Mouse (Mus musculus) spleen, adult 12 weeks (tissue): Measurements from ENCODE around the gene Mgmt.

Experiments used
- DNase-seq: peaks from one replicate; pipeline ENCODE4 v3.0.0; 2022; ENCODE audit warnings: low spot score

Gene Mgmt

DNA sequence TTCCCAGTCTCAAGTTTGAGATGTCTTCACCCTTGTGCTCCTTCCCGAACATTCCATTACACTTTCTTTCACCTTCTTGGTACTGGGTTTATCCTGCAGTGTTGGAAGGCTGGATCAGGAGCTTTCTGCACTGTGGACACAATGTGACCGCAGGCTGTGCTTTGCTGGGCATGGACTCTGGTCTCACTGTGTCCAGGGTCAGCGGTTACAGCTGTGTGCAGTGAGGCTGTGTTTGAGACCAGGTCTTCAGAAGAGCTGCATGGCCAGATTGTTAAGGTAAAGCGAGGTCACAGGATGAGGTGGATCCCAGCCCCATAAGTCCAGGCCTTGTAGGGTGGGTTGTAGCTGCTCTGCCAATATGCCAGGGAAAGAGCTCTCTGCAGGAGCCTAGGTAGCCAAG, 18.5 kb downstream of the Mgmt start:
- no peak for DNase-seq

DNA sequence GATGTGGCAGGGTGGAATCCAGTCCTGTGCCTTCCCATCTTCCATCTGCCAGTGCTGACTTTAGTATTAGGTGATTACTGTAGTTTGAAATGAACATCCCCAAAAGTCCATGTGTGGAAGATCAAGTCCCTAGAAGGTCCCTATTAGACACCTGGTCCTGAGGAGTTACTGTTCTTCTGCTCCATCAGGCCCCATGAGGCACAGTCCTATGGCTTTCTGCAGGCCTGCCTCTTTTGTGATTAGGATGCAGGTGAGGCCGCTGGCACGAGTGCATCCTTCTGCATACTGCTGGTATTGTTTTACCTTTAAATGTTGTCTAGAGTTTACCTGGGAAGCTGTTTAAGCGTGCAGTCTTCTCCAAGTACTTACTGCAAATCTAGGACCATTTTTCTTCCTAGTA, 21.6 kb downstream of the Mgmt start:
- DNase-seq: no peak

DNA sequence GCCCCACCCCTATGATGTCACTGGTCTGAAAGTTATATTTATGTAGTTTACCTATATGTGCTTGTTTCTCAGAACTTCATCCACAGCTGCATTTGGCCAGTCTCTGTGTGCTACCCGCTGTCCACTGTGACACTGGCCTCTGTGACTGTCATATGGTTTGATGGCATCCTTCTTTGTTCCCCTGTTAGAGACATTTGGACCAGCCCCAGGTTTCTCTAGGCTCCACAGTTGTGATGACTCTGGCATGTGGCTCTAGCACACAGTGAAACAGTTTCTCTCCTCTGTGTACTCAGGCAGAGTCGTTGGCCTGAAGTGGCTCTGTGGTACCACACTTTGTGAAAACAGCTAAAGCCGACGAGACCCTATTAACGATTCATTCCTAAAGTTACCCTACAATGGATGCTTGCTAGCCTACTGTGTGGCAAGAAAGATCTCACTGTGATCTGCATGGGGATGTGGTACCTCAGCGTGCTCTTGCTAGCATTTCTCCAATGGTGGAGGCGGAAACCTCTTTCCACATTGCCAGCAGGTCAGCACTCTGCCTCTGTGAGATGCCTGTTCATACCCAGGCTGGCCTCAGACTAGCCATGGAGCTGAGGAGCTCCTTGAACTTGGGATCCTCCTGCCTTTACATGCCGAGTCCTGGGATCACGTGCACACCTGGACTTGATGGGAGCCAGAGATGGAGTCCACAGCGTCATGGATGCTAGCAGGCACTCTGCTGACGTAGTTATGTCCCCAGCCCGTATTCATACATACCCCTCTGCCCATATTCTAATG, 26.8 kb downstream of the Mgmt start:
- DNase-seq: no peak

DNA sequence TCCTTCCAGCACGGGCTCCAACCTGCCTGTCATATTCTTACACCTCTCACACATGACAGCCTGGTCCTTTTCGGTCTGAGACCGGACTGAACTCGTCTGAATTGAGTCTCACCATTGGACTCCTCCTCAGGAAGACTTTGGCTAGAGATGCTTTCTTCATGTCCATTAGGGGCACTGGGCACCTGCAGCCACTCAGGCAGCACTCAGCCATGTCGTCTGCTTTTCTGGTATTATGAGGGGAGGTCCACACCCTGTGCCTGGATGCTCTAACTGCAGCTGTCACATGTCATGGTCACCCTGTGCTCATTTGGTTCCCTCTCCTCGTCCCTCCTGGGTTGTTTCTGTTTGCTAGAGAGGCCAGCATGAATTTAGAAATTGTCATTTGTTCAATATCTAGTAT, 27.8 kb downstream of the Mgmt start:
- no peak for DNase-seq

DNA sequence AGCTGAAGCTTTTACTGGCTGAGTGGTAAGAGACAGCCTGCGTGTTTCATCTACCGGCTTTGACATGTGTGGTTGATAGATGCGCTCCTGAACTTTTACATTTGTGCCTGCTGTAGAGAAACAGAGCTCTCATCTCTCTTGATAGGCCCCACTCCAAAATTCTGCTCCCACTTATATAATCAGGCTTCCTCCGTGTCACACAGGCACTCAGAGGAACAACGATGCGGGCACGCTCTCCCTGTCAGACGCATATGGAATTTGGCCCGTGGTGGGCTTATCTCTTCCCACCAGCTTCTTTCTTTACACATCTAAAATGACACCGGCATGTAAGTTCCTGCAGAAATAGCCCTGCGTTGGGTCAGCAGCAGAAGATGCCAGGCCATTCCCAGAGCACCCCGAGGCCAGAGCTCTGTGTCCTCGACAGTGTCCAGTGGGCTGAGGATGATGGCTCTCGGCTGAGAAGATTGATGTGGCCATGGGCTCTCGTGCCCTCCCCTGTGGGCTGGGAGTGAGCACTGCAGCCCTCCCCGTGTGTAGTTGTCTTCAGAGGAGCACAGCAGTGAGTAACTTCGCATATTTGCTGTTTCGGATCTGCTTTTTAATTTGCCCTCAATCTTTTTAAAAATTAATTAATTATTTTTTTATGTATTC, 30.3 kb downstream of the Mgmt start:
- DNase-seq: no peak

DNA sequence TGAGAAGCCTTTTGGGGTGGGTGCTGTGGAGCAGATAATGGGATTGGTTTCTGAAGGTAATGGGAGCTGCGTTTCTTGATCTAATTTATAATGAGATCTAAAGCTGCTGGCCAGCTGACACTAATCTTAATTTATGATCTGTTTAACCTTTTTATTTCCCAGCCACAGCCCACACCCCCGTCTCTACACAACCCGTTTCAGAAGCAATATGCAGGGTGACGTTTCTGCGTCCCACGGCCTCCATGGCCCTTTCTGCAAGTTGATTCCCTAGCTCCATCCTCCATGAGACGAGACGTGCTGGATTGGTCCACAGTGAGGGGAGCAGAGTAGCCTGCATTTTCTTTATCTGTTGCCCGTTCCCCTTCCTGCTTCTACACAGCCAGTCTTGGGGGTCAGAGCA, 31.8 kb downstream of the Mgmt start:
- DNase-seq: no peak

DNA sequence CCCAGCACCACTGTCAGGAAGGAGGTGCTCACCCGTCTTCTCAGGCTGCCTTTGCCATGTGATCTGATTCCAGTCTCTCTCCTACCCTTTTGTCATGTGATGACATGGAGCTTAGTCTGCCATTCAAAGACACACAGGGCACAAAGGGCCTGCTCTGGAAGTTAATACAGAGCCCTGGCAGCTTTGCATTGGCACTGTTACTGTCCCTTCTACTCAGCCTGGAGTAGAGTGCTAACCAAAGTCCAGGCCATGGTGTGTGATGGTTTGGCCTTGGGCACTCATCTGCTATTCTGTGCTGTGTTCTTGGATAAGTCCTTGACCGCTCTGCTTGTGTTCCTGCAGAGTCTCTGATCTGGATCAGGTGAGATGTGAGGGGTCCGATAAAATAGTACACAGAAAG, 36.0 kb downstream of the Mgmt start:
- no peak for DNase-seq

DNA sequence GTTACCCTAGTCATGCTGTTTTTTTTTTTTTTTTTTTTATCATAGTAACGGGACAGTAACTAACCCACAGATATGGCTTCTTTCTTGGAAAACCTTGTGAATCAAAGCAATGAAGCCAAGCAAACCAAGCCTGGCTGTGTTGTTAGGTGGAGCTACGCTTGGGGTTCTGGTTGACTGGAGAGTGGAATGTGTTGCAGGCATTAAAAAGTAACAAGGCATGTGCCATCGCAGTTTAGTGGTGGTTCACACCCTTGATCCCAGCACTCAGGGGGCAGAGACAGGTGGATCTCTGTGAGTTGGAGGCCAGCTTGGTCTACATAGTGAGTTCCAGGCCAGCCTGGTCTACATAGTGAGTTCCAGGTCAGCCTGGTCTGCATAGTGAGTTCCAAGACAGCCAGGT, 39.0 kb downstream of the Mgmt start:
- DNase-seq: no peak

DNA sequence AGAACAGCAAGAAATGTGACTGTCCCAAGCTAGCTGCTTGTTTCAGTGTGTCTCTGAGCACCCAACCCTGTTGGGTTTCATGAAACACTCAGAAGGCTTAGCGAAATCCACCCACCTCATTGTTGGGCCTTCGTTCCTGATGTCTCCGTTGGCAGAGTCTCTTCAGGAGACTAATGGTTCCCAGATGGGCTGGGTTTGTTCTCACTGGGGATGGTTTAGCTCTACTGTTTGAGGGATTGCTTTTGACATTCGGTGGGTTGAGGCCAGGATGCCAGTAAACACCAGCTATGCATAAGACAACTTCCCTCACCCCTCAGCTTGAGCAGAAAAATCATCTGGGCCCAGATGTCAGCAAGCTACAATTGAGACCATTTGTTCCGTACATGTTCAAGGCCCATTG, 39.9 kb downstream of the Mgmt start:
- DNase-seq: no peak

DNA sequence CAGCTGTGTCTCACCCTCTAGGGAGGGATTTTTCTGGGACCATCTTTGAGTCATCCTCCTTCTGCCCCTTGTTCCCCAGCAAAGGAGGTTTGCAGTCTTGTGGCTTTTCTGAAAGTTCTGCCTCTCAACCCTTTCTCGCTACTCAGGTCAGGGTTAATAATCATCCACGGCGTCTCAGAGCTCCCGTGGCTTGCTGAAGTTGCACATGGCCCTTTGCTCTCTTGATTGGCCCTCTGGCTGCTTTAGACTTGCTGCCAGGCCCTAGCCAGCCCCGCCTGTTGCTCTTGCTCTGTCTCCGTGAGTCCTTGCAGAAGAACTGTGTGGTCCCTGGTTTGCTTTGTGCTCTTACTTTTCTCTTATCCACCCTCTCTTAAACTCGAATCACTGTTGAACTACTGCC, 40.4 kb downstream of the Mgmt start:
- no peak for DNase-seq

DNA sequence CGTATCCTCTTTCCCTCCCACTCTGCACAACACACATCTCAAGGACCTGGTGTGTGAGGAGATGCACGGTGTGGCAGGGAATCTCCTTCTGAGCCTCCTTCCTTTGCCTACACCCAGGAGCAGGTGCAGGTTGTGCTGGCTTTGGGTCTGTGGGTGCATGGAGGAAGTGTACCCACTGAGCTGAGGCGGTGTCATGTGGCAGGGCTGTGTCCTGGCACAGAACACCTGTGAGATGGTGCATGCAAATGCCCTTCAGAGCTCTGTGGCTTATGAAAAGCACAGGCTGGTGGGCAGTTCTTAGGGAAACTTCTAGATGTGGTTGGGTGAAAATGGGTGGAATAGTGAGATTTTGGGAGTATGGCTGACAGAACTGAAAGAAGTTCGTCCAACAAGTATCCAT, 44.0 kb downstream of the Mgmt start:
- peak; percentile 2 for DNase-seq

DNA sequence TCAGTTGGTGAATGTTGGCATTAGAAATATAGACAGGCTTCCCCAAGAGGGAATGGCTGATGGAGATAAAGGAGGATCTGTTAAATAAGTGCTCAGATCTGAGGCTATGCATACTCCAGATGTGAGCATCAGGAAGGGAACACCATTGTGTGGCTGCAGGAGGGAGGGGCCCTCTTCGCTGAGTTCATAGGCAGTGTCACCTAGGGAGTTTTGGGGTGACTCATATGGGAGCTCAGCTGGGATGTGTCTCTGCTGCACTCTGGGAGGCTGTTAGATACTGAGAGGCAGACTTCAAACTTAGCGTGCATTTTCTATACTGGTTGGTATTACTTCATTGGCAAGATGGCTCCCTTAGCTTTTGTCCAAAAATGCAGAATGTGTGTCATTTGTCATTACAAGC, 48.0 kb downstream of the Mgmt start:
- DNase-seq: no peak

DNA sequence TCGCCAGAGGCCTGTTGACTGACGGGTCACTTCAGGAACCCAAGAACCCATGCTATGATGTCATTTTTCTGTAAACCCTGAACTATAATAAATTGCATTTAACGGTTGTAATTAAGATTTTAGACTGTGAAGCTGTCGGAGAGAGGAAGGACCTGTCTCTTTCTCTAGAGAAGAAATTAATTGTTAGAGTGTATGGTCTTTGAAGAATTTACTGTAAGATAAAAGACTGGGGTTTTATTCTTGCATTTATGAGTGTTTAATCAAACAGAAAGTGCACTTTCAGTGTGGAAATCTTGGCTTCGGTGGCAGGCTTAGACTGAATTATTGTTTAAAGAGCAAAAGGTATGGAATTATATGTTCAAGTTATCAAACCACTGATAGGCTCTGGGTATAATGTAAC, 49.5 kb downstream of the Mgmt start:
- DNase-seq: no peak

DNA sequence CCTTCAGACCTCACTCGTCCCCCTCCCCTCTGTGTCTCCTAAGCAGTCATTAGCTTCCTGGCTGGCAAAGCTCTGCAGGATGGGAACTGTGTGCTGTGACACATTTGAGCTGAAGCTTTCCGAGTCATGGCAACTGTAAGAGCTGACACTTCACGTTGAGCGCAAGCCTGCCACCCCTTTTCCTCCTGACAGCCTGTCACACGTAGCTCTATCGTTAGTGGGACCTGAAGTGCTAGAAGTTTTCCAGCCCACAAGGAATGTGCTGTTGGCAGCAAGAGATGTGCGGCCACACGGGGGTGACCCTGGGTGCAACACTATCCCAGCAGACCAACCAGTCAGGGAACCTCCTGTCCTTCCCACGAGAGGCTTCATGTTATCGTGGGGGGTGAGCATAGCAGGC, 51.3 kb downstream of the Mgmt start:
- no peak for DNase-seq

DNA sequence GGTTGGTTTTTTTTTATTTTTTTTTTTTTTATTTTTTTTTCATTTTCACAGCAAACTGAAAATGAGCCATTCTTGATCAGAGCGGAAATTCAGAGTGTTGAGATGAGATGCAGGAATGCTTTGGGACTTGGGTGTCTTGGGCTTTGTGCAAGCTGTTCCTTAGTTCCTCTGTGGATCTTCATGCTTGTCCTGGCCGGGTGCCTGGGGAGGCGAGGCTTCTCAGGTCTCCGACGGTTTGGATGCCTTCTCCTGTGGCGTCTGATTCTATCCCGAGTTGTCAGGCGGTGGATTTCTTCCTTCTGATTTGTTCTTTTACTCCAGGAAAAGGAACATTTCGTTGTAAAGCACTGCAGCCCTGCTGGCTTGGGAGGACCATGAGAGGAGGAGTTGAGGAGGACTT, 51.7 kb downstream of the Mgmt start:
- no peak for DNase-seq

DNA sequence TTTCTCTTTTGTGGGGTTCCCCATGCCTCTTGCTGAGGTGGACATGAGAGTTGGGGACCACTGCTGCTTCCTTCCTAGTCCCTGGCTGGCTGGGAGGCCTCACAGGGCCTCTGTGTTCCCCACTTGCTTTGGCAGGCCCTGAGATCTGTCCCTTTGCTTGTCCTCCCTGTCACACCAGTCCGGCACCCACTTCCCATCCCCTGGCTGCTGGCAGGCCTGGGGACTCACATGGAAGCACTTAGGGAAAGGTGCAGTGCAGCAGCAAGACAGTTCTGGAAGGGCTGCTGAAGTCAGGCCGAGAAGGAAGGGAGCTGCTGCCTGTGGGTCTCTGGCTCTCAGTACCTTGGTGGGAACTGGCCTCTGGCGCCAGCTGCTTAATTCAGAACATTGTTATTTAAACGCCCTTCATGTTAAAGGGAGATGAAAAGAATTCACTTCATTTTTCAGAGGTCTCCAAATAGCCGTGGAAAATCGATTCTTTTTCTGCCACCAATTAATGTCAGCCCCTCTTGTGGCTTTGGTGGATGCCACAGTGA, 53.9 kb downstream of the Mgmt start:
- DNase-seq: no peak

DNA sequence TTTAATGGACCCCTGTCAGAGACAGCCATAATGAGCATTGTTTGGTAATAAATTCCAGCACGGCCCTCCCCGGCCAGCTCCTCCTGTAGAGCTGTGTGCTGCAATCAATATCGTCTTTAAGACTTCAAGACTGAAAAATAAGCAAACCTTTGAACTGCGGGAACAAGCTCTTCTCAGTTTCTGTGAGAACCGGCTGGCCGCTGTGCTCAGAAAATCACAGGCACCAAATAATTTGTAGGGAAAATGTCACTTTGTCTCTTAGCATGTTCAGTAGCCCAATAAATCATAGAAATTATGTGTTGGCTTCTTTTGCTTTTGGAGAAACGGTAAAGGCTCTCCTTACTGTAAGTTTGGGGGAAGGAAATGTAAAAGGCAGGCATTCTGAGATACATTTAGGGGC, 58.2 kb downstream of the Mgmt start:
- no peak for DNase-seq

DNA sequence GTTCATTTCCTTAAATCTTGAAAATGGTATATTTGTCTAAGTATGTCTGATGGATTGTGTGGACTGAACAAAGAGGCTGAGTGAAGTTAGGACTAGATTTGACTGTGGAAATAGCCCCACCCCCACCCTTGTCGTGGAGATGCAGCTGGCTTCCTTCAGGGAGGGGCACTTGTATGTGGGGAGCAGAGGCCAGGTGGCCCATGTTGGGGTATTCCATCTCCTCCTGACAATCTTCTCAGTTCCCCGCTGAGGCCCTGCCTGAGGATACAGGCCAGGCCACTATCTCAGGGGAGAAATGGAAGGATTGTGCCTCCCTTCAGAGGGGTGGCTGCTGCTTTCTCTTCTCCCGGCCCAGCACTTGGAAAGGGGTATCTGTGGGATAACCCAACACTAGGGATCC, 58.8 kb downstream of the Mgmt start:
- no peak for DNase-seq

DNA sequence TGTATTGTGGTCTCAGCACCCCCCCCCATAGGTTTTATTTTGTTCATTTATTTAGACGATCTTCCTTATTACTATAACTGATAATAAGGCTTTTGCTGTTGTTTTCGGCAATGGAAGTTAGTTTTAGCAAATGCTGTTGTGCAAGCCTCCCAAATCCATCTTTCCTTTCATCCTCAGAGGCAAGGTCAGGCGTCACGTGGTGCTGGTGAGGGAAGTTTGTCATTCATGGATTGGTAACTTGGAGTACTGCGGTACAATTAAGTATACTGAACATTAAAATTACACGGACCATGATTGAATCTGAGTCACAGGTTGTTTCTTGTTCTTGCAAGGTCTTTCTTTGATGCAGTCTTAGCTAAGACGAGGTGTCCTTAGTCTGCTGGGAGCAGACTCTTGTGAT, 77.9 kb downstream of the Mgmt start:
- no peak for DNase-seq

DNA sequence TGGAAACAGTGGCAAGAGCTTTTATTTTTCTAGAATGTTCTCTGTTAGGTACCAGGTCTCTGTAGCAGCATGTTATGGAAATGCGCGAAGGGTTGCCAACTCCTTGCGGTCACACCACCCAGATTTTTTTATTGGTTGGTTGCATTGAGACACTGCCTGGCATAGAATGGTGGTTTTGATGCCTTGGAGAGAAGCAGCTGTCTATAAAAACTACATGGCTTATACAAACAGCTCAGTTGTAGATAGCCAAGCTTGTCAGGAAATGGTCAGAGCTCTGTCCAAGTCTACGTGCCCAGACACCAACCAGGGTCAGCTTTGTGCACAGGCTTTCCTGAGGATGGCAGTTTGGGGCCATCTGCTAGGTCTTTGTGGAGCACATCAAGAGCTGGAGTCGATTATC, 80.6 kb downstream of the Mgmt start:
- no peak for DNase-seq

DNA sequence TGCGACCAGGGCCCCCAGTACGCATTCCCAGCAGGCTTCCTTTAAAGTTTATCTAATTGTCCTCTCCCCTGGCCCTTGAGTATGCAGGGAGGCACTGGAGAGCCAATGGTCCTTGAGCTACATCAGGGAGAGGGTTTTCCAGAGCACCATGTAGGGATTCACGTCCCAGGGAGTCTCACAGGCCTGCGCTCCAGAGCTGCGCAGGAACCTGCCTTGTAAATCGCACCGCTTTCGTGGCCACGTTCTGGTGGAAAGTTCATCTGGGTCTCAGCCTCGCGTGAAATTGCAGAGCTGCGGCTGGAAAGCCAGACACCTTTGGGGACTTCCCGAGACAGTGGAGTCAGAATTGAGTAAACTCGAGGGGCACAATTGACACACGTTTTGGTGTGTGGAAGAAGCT, 103.0 kb downstream of the Mgmt start:
- no peak for DNase-seq

DNA sequence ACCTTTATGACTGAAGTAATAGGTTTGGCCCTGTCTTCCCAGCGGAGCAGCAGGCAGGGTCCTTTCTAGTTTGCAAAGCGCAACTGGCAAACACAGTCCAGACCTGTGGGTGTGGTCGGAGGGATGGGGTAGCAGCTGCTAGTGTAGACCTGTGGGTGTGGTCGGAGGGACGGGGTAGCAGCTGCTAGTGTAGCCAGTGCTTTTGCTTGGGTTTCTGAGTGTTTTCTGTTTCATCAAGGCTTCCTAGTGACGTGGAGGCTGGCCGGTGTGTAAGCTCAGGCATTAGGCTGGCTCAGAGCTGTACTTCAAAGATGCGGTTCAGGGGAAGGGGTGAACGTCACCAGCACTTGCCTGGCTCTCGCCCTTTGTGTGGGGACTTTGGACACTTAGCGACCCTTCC, 106.3 kb downstream of the Mgmt start:
- no peak for DNase-seq

DNA sequence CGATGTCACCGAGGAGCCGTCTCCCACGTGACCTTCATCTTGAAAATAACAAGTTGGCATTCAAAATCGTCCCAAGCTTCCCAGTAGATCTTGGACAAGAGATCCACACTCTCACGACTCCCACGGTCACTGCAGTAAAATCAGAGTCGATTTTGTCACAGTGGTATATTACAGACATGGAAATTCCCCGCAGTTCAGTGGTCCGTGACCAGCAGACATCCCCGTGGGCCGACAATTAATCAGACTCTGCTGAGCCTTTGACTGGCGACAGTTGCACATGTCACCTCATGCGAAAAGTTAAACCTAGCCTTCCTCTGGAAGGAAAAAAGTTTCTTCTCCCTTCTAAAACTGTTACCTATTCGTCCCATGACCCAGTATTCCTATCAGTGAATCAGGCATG, 106.8 kb downstream of the Mgmt start:
- no peak for DNase-seq

DNA sequence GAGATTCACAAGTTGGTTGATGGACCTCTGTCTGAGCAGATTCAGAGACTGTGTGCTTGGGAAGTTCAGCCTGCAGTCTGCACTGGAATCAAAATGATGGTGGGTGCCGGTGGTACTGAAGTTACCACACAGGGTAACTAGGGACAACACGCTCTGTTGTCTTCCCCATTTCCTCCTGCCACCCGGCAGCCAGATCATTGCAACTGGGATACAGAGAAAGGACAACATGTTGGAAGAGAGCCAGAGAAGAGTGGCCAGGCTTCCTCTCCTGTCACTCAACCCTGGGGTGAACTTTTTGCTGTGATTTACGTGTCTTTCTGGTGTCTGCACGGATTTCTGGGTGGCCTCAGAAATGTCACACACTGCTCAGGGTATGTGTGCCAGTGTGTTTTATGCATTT, 107.4 kb downstream of the Mgmt start:
- no peak for DNase-seq
